In the genomic region with DNA sequence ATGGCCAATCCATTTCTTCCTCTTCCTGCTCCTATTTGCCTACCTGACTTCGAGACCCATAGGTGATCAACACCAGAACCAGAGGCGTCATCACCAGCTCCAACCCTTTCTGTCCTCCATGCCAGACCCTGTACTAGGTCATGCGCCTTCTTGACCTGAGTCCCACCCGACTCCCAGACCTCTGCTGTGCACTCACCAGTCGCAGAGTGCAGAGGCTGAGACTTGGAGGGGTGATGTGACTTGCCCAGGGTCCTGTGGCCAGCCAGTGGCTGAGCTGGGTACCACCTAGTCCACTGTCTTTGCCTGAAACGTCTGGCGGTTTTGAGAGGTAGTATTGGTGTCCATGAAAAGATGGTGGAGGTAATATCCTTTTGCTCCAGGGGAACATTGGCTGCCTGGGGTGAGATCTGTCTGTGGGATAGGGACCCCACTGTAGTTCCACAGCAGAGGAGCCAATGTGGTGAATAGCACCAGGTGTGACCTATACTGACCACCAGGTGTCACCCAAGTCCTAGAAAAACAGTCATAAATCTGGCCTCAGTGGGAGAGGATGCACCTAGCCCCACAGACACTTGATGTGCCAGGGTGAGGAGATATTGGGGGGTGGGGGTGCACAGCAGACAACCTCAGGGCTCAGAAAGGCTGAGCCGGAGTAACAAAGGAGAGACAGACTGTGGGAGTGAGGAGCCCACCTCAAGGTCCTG, we compare ENCODE assay signal across 7 mouse cellular contexts. TPM values are rescaled to one million over a fixed set of nuclear protein-coding genes. Genes with fewer than 3 reads are reported as not detected.
A peak's percentile ranks its signal among the peaks of the same experiment; 100 is the strongest.
DNase-seq lines count a peak whose midpoint lies in the region; ATAC-seq lines count a peak whose summit lies in the region.

No protein-coding gene starts in this region.

- 0 out of 2 replicates have a peak, but pooled peaks cover 3% of the 10 kb centered on the region for H3K27me3 ChIP-seq in midbrain, embryonic 12.5 days

- WGBS in midbrain, embryonic 12.5 days: 58% methylated on average over 8 of the region's 8 CpGs

- H3K9me3 ChIP-seq in midbrain, embryonic 12.5 days: no peaks in the 10 kb centered on the region

- H3K4me1 ChIP-seq in midbrain, embryonic 12.5 days: 0 out of 2 replicates have a peak, but pooled peaks cover 6% of the 10 kb centered on the region

- H3K9ac ChIP-seq in midbrain, embryonic 12.5 days (replicated peaks): no peak overlapping the region

- peak; percentile 21 for DNase-seq in urinary bladder, postnatal 25 days (ENCODE audit: low spot score)
- no peak for DNase-seq in urinary bladder, adult 2 months (ENCODE audit: low spot score)
- peak; percentile 68 for DNase-seq in cerebellum, adult 9-10 months
- peak; percentile 54 to 62 for DNase-seq in frontal cortex, postnatal 10 days (ENCODE audit: low spot score in 2 of 2)
- peak; percentile 64 for DNase-seq in kidney, postnatal 14 days
- DNase-seq in thymus, postnatal 0 days (ENCODE audit: low spot score): peak; percentile 18

- no peaks in the 10 kb centered on the region for H3K36me3 ChIP-seq in midbrain, embryonic 12.5 days

- H3K4me2 ChIP-seq in midbrain, embryonic 12.5 days (replicated peaks): no peak overlapping the region

- H3K27ac ChIP-seq in midbrain, embryonic 12.5 days (replicated peaks): peak overlapping the region; percentile 39; the same call in 1 of the 2 replicates

- H3K4me3 ChIP-seq in midbrain, embryonic 12.5 days: no peak overlapping the region

- no peak for ATAC-seq in midbrain, embryonic 12.5 days (ENCODE audit: low FRiP score, low read depth)

RNA-seq across cellular contexts. Expression of gene Pla2g2f, which starts 8.9 kb away (rescaled TPM):
- polyA plus RNA-seq in urinary bladder, adult 2 months (2012; rRNA removed): not detected in 2 replicates
- polyA plus RNA-seq in midbrain, embryonic 12.5 days (2016; fragmentation: Nextera tagmentation; extraction: Ambion mirVana): 0.11 and 0.12 TPM in 2 replicates
- 0.15 and 0.25 TPM in 2 replicates for polyA plus RNA-seq in thymus, postnatal 0 days (2015; fragmentation: Nextera tagmentation; extraction: Ambion mirVana)

RNA-seq across cellular contexts. Expression of gene Ubxn10, which starts 11.6 kb away (rescaled TPM):
- 0.10 and 0.25 TPM in 2 replicates for polyA plus RNA-seq in urinary bladder, adult 2 months (2012; rRNA removed)
- polyA plus RNA-seq in midbrain, embryonic 12.5 days (2016; fragmentation: Nextera tagmentation; extraction: Ambion mirVana): 1.4 and 2.1 TPM in 2 replicates
- polyA plus RNA-seq in thymus, postnatal 0 days (2015; fragmentation: Nextera tagmentation; extraction: Ambion mirVana): 0.41 and 0.46 TPM in 2 replicates

RNA-seq across cellular contexts. Expression of gene Pla2g2c, which starts 23.9 kb away (rescaled TPM):
- not detected in 2 replicates for polyA plus RNA-seq in urinary bladder, adult 2 months (2012; rRNA removed)
- polyA plus RNA-seq in midbrain, embryonic 12.5 days (2016; fragmentation: Nextera tagmentation; extraction: Ambion mirVana): 0.50 and 0.98 TPM in 2 replicates
- 0.15 and 0.25 TPM in 2 replicates for polyA plus RNA-seq in thymus, postnatal 0 days (2015; fragmentation: Nextera tagmentation; extraction: Ambion mirVana)

RNA-seq across cellular contexts. Expression of gene Pla2g2d, which starts 27.0 kb away (rescaled TPM):
- polyA plus RNA-seq in urinary bladder, adult 2 months (2012; rRNA removed): 5.2 and 6.4 TPM in 2 replicates
- polyA plus RNA-seq in midbrain, embryonic 12.5 days (2016; fragmentation: Nextera tagmentation; extraction: Ambion mirVana): 0.21 and 0.33 TPM in 2 replicates
- polyA plus RNA-seq in thymus, postnatal 0 days (2015; fragmentation: Nextera tagmentation; extraction: Ambion mirVana): 0.40 and 0.47 TPM in 2 replicates
